Comparison of ENCODE assay signal across 22 mouse cellular contexts in genomic region chr2:154192141-154192540, GRCm38 (mm10). TPM values are rescaled to one million over a fixed set of nuclear protein-coding genes. Genes with fewer than 3 reads are reported as not detected.
"Had no signal": no experiment of that assay in that cellular context is flagged by ENCODE, and none has a peak within 500 bp of the region (broad histone marks: within the 10 kb centered on the region; RNA-seq: fewer than 3 reads in every experiment).

No protein-coding gene starts in this region.

- H3K4me2 ChIP-seq: limb, embryonic 12.5 days; liver, embryonic 13.5 days; midbrain, embryonic 12.5 days; neural tube, embryonic 13.5 days had no signal

- H3K27me3 ChIP-seq: limb, embryonic 12.5 days; liver, embryonic 13.5 days; midbrain, embryonic 12.5 days; neural tube, embryonic 13.5 days had no signal

- H3K4me3 ChIP-seq: limb, embryonic 12.5 days; liver, embryonic 13.5 days; midbrain, embryonic 12.5 days; neural tube, embryonic 13.5 days had no signal

- ATAC-seq: midbrain, embryonic 16.5 days had no signal

- H3K36me3 ChIP-seq: limb, embryonic 12.5 days; liver, embryonic 13.5 days; midbrain, embryonic 12.5 days; neural tube, embryonic 13.5 days had no signal

- H3K4me1 ChIP-seq: limb, embryonic 12.5 days; midbrain, embryonic 12.5 days; neural tube, embryonic 13.5 days had no signal

- H3K9me3 ChIP-seq: limb, embryonic 12.5 days; liver, embryonic 13.5 days; midbrain, embryonic 12.5 days; neural tube, embryonic 13.5 days had no signal

- H3K27ac ChIP-seq: kidney, postnatal 0 days; limb, embryonic 12.5 days; liver, embryonic 13.5 days; midbrain, embryonic 12.5 days; neural tube, embryonic 13.5 days had no signal

- H3K9ac ChIP-seq: limb, embryonic 12.5 days; liver, embryonic 13.5 days; midbrain, embryonic 12.5 days; neural tube, embryonic 13.5 days had no signal

- DNase-seq: kidney, postnatal 36 days; layer of hippocampus, adult 9-11 months; liver; liver, embryonic 13.5 days; lung, adult 18-20 months; retina, postnatal 1 day; right cerebral cortex, postnatal 4 days; spleen, adult 18-20 months; thymus, adult 2 months; thymus, postnatal 25 days had no signal

RNA-seq across cellular contexts. Expression of gene Bpifb1, which starts 1.5 kb away (rescaled TPM):
- total RNA-seq: megakaryocyte-erythroid progenitor cell, adult 5-6 weeks had no signal
- polyA plus RNA-seq: limb, embryonic 12.5 days; midbrain, embryonic 12.5 days; neural tube, embryonic 13.5 days; urinary bladder, adult 2 months had no signal

RNA-seq across cellular contexts. Expression of gene Bpifa5, which starts 29.7 kb away (rescaled TPM):
- total RNA-seq: layer of hippocampus, adult 18-20 months; layer of hippocampus, postnatal 36 days; left cerebral cortex, postnatal 36 days; megakaryocyte-erythroid progenitor cell, adult 5-6 weeks had no signal
- polyA plus RNA-seq: kidney, postnatal 0 days; limb, embryonic 12.5 days; lung, embryonic 16.5 days; midbrain, embryonic 12.5 days; midbrain, embryonic 16.5 days; neural tube, embryonic 13.5 days; stomach, embryonic 14.5 days; urinary bladder, adult 2 months had no signal

RNA-seq across cellular contexts. Expression of gene Bpifb5, which starts 31.4 kb away (rescaled TPM):
- total RNA-seq: layer of hippocampus, adult 18-20 months; layer of hippocampus, postnatal 36 days; left cerebral cortex, postnatal 36 days; megakaryocyte-erythroid progenitor cell, adult 5-6 weeks had no signal
- polyA plus RNA-seq: limb, embryonic 12.5 days; liver, embryonic 13.5 days; midbrain, embryonic 12.5 days; neural tube, embryonic 13.5 days had no signal

RNA-seq across cellular contexts. Expression of gene Bpifa1, which starts 49.5 kb away (rescaled TPM):
- total RNA-seq: layer of hippocampus, adult 18-20 months; layer of hippocampus, postnatal 36 days; left cerebral cortex, postnatal 36 days; megakaryocyte-erythroid progenitor cell, adult 5-6 weeks had no signal
- polyA plus RNA-seq: kidney, postnatal 0 days; limb, embryonic 12.5 days; midbrain, embryonic 12.5 days; midbrain, embryonic 16.5 days; neural tube, embryonic 13.5 days; stomach, embryonic 14.5 days; urinary bladder, adult 2 months had no signal
